Mouse (Mus musculus): ENCODE results near the gene Arhgap22. TPM values are rescaled to one million over a fixed set of nuclear protein-coding genes. Genes with fewer than 3 reads are reported as not detected.

Gene Arhgap22
- total and polyA plus RNA-seq, 3 experiments, result 1.3 to 3.0 (median 1.6) TPM

DNA sequence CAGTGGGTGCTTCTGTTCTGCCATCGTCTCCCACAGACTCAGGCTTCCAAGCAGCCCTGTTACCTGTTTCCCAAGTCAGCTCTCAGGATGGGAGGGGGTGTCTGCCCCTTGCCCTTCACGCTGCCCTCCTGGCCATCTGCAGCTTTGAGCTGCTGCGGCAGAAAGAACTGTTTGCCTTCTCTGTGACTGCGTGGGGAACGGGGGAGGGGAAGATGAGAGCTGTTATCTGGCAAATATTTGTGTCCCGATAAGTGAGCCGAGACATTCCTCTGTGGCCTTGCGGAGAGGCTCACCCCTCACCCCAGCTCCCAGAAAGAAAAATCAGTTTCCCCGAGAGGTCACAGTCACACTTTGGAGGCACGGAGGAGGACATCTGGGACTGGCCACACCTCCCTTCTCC is 149.0 kb downstream of the Arhgap22 start:
- Histone ChIP-seq H3K9ac (ENCODE audit: low read depth, low read length) (no peak overlapping the region), H3K36me3 (ENCODE audit: control insufficient read depth, insufficient read depth, low read length) (no peaks in the 10 kb centered on the region), H3K4me1 (ENCODE audit: control insufficient read depth, insufficient read depth, low read length) (no peaks in the 10 kb centered on the region), H3K4me3 (no peak overlapping the region), H3K27me3 (ENCODE audit: control insufficient read depth, insufficient read depth, low read length) (no peaks in the 10 kb centered on the region), H3K27ac (no peak overlapping the region), H3K79me2 (replicated peaks; ENCODE audit: control insufficient read depth, insufficient read depth, low read length) (no peaks in the 10 kb centered on the region)
- DNase-seq, result no peak
- 13% methylated on average over 10 of the region's 10 CpGs for WGBS
- intact Hi-C loops (cut with DNase I), result no loop called here
- TF ChIP-seq POLR2A (IDR thresholded peaks at IDR 0.05; ENCODE audit: insufficient read depth, low read depth, low read length) (no peak), CTCF (IDR thresholded peaks at IDR 0.05) (no peak), EP300 (IDR thresholded peaks at IDR 0.05; ENCODE audit: insufficient read depth, low read depth, low read length) (no peak)

DNA sequence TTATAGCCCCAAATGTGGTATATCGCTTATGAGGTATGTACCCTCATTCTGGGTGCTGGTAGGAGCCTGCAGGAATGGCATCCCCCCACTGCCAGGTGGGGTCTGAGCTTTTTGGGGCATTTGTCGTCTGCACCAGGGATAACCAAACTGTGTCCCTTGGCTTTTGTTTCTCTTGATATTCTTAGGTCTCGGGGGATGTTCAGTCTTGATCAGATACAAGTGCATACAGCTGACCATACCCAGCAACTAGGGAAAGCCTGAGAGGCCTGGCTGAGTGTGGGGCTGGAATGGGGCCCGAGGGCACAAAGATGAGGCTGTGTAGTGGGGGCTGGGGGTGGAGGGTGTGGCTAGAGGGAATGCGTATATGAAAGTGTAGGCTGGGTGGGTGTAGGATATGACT is 149.8 kb downstream of the Arhgap22 start:
- no peaks in the 10 kb centered on the region for H3K36me3 ChIP-seq (ENCODE audit: control insufficient read depth, insufficient read depth, low read length)
- no peak overlapping the region for H3K4me3 ChIP-seq
- no peaks in the 10 kb centered on the region for H3K4me1 ChIP-seq (ENCODE audit: control insufficient read depth, insufficient read depth, low read length)
- H3K79me2 ChIP-seq (replicated peaks; ENCODE audit: control insufficient read depth, insufficient read depth, low read length), result no peaks in the 10 kb centered on the region
- H3K27ac ChIP-seq, result no peak overlapping the region
- 81% methylated on average over 5 of the region's 5 CpGs for WGBS
- DNase-seq, result peak in 1 of 2 experiments; percentile 8
- H3K27me3 ChIP-seq (ENCODE audit: control insufficient read depth, insufficient read depth, low read length), result no peaks in the 10 kb centered on the region
- TF ChIP-seq CTCF (IDR thresholded peaks at IDR 0.05) (no peak), EP300 (IDR thresholded peaks at IDR 0.05; ENCODE audit: insufficient read depth, low read depth, low read length) (no peak), POLR2A (IDR thresholded peaks at IDR 0.05; ENCODE audit: insufficient read depth, low read depth, low read length) (no peak)
- no peak overlapping the region for H3K9ac ChIP-seq (ENCODE audit: low read depth, low read length)
- intact Hi-C loops (cut with DNase I), result no loop called here

DNA sequence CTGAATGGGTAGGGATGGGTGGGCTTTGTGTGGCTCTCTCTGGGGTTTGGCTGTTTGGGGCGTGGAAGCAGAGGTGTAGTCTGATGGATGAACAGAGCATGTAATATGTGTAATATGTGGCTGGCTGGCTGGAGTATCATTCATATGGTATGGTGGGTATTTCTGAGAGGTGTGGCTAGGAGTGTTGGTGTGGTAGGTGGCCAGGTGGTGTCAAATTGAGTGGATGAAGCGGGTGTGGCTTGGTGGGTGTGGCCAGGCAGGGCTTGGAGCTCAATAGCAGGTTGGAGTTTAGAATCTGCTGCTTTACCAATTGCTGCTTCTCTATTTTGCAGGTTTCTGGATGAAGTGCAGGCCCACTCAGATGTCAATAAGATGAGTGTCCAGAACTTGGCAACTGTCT is 150.2 kb downstream of the Arhgap22 start:
- H3K27me3 ChIP-seq (ENCODE audit: control insufficient read depth, insufficient read depth, low read length), result no peaks in the 10 kb centered on the region
- H3K4me3 ChIP-seq, result no peak overlapping the region
- no peak overlapping the region for H3K27ac ChIP-seq
- H3K36me3 ChIP-seq (ENCODE audit: control insufficient read depth, insufficient read depth, low read length), result no peaks in the 10 kb centered on the region
- no peaks in the 10 kb centered on the region for H3K4me1 ChIP-seq (ENCODE audit: control insufficient read depth, insufficient read depth, low read length)
- TF ChIP-seq POLR2A (IDR thresholded peaks at IDR 0.05; ENCODE audit: insufficient read depth, low read depth, low read length), result no peak
- TF ChIP-seq CTCF (IDR thresholded peaks at IDR 0.05), result no peak
- TF ChIP-seq EP300 (IDR thresholded peaks at IDR 0.05; ENCODE audit: insufficient read depth, low read depth, low read length), result no peak
- H3K9ac ChIP-seq (ENCODE audit: low read depth, low read length), result no peak overlapping the region
- no peaks in the 10 kb centered on the region for H3K79me2 ChIP-seq (replicated peaks; ENCODE audit: control insufficient read depth, insufficient read depth, low read length)
- WGBS, result 91% methylated on average over 2 of the region's 2 CpGs
- intact Hi-C loops (cut with DNase I), result no loop called here
- DNase-seq, result peak in 1 of 2 experiments; percentile 4

DNA sequence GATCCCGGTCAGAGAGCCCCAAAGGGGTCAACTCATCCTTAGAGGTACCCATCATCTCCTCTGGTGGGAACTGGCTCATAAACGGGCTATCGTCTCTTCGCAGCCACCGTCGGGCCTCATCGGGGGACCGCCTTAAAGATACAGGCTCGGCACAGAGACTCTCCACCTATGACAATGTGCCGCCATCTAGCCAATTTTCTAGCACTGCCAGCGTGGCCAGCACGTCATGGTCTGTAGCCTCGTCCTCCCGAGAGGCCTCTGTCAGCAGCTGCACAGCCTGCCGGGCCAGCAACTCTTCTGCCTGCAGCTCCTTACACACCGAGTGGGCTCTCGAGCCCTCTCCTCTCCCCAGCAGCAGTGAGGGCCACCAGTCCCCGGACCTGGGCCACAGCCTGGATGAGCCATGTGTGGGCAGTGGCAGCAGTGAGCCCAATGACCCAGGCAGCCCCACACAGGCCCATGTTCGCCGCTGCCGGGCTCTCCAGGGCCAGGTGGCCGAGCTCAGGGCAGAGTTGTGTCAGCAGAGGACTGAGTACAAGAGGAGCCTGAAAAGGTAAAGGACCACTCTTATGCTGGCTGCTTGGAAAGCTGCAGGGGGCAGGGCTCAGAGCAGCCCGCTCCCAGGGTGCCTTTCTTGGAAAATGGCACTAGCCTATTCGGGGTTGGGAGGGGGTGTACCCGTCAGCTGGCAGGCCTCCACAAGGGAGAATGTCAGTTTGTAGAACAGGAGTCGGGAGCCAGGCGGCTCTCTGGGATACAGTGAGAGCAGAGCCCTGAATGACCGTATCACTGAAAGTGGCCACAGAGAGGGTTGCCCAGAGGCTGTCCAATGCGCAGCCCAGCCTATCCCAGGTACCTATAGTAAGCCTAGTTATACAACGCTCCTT is 153.3 kb downstream of the Arhgap22 start:
- Histone ChIP-seq H3K27ac (no peak overlapping the region), H3K4me1 (ENCODE audit: control insufficient read depth, insufficient read depth, low read length) (no peaks in the 10 kb centered on the region), H3K27me3 (ENCODE audit: control insufficient read depth, insufficient read depth, low read length) (no peaks in the 10 kb centered on the region), H3K36me3 (ENCODE audit: control insufficient read depth, insufficient read depth, low read length) (no peaks in the 10 kb centered on the region), H3K79me2 (replicated peaks; ENCODE audit: control insufficient read depth, insufficient read depth, low read length) (no peaks in the 10 kb centered on the region), H3K4me3 (no peak overlapping the region), H3K9ac (ENCODE audit: low read depth, low read length) (no peak overlapping the region)
- intact Hi-C loops (cut with DNase I), result no loop called here
- TF ChIP-seq EP300 (IDR thresholded peaks at IDR 0.05; ENCODE audit: insufficient read depth, low read depth, low read length), result no peak
- no peak for TF ChIP-seq CTCF (IDR thresholded peaks at IDR 0.05)
- TF ChIP-seq POLR2A (IDR thresholded peaks at IDR 0.05; ENCODE audit: insufficient read depth, low read depth, low read length), result no peak
- WGBS, result 78% methylated on average over 30 of the region's 30 CpGs
- peak in 1 of 2 experiments; percentile 14 for DNase-seq

DNA sequence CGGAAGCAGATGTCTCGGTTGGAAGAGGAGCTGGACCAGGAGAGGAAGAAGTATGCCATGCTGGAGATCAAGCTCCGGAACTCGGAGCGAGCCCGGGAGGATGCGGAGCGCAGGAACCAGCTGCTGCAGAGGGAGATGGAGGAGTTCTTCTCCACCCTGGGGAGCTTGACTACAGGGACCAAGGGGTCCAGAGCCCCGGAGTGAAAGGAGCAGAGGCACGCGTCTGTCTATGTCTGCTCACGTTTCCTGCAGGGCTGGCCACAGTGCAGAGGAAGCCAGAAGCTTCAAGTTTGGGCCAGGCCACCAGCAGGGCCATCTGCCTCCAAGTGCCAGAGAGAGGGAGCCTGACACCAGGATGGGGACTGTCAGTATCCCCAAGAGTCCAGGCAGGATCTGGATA is 155.5 kb downstream of the Arhgap22 start:
- WGBS, result 69% methylated on average over 12 of the region's 12 CpGs
- no peak overlapping the region for H3K4me3 ChIP-seq
- no peaks in the 10 kb centered on the region for H3K27me3 ChIP-seq (ENCODE audit: control insufficient read depth, insufficient read depth, low read length)
- H3K9ac ChIP-seq (ENCODE audit: low read depth, low read length), result no peak overlapping the region
- TF ChIP-seq CTCF (IDR thresholded peaks at IDR 0.05) (no peak), POLR2A (IDR thresholded peaks at IDR 0.05; ENCODE audit: insufficient read depth, low read depth, low read length) (no peak), EP300 (IDR thresholded peaks at IDR 0.05; ENCODE audit: insufficient read depth, low read depth, low read length) (no peak)
- no peak overlapping the region for H3K27ac ChIP-seq
- H3K79me2 ChIP-seq (replicated peaks; ENCODE audit: control insufficient read depth, insufficient read depth, low read length), result no peaks in the 10 kb centered on the region
- intact Hi-C loops (cut with DNase I), result no loop called here
- no peaks in the 10 kb centered on the region for H3K36me3 ChIP-seq (ENCODE audit: control insufficient read depth, insufficient read depth, low read length)
- H3K4me1 ChIP-seq (ENCODE audit: control insufficient read depth, insufficient read depth, low read length), result no peaks in the 10 kb centered on the region
- peak in 1 of 2 experiments; percentile 10 for DNase-seq

DNA sequence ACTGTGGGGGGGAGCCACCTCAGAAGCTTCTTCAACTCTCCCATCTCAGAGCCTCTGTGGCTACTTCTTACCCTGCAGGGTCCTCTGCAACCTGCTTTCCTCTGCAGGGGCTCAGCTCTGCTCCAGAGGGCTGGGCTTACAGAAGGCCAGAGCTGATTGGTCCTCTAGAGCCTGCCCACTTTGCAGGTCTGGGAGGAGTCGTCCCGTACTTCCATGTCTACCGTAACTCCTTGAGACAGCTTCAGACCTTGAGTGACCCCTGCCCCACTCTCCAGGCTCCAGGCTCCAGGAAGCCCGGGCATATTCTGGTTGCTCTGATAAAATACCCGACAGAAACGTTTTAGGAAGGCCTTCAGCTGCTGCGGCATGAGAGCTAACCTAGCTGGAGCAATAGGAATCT is 156.2 kb downstream of the Arhgap22 start:
- intact Hi-C loops (cut with DNase I), result loop anchor here (5.0 kb wide), 1 partner anchor 158 kb away; the partner anchor contains the start of gene Arhgap22
- no peak for DNase-seq
- TF ChIP-seq CTCF (IDR thresholded peaks at IDR 0.05) (no peak), POLR2A (IDR thresholded peaks at IDR 0.05; ENCODE audit: insufficient read depth, low read depth, low read length) (no peak), EP300 (IDR thresholded peaks at IDR 0.05; ENCODE audit: insufficient read depth, low read depth, low read length) (no peak)
- no peak overlapping the region for H3K27ac ChIP-seq
- no peaks in the 10 kb centered on the region for H3K79me2 ChIP-seq (replicated peaks; ENCODE audit: control insufficient read depth, insufficient read depth, low read length)
- H3K27me3 ChIP-seq (ENCODE audit: control insufficient read depth, insufficient read depth, low read length), result no peaks in the 10 kb centered on the region
- H3K4me1 ChIP-seq (ENCODE audit: control insufficient read depth, insufficient read depth, low read length), result no peaks in the 10 kb centered on the region
- no peak overlapping the region for H3K9ac ChIP-seq (ENCODE audit: low read depth, low read length)
- no peak overlapping the region for H3K4me3 ChIP-seq
- no peaks in the 10 kb centered on the region for H3K36me3 ChIP-seq (ENCODE audit: control insufficient read depth, insufficient read depth, low read length)
- 8% methylated on average over 7 of the region's 7 CpGs for WGBS

Data from heart, adult 2 months (tissue).